Mouse (Mus musculus): ENCODE results near the gene Thap2.

DNA sequence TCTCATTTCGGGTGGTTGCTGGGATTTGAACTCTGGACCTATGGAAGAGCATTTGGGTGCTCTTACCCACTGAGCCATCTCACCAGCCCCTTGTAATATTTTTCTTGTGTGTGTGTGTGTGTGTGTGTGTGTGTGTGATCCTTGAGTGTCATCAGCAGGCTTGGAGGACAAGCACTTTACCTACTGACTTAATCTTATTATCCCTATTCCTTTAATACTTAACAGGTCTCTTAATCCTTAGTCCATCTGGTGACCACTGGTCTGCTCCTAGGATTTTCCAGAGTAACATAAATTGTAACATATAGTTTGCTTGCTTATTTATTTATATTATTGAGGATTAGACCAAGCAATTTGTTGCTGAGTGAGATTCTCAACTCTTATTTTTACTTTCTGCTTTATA, 7.7 kb upstream of the Thap2 start:
- TF ChIP-seq CTCF (conservative IDR thresholded peaks at IDR 0.05; ENCODE audit: insufficient read depth, insufficient read length, low read depth, low read length) (no peak), POLR2A (IDR thresholded peaks at IDR 0.05; ENCODE audit: low read depth, low read length) (no peak)
